Mouse (Mus musculus) liver, embryonic 12.5 days (tissue): ENCODE data around the gene Hpf1. TPM values are rescaled to one million over a fixed set of nuclear protein-coding genes. Genes with fewer than 3 reads are reported as not detected.

Experiments
- ATAC-seq: fragments of 200-750 bp; cut with Nextera tagmentation; 2 replicates; pipeline ENCODE4 v1.8.0; 2017; ENCODE audit warnings: moderate number of reproducible peaks, mild to moderate bottlenecking, moderate library complexity
- H3K27ac ChIP-seq: fragments of 300-500 bp; sonication (generic); 2 replicates; pipeline ENCODE4 v1.5.1; 2016; ENCODE audit warnings: mild to moderate bottlenecking
- H3K27me3 ChIP-seq: fragments of 300-500 bp; sonication (generic); replicated peaks from 2 replicates; pipeline ENCODE4 v1.6.1; 2016; ENCODE audit warnings: mild to moderate bottlenecking, moderate library complexity
- H3K36me3 ChIP-seq: fragments of 300-500 bp; sonication (generic); 2 replicates; pipeline ENCODE4 v1.6.1; 2016; ENCODE audit warnings: mild to moderate bottlenecking, moderate library complexity
- H3K4me1 ChIP-seq: fragments of 300-500 bp; sonication (generic); 2 replicates; pipeline ENCODE4 v1.6.1; 2016
- H3K4me2 ChIP-seq: fragments of 300-500 bp; sonication (generic); 2 replicates; pipeline ENCODE4 v1.6.1; 2016; ENCODE audit warnings: mild to moderate bottlenecking, moderate library complexity
- H3K4me3 ChIP-seq: fragments of 300-500 bp; sonication (generic); 2 replicates; pipeline ENCODE4 v1.5.1; 2016; ENCODE audit warnings: mild to moderate bottlenecking, moderate library complexity
- H3K9ac ChIP-seq: fragments of 300-500 bp; sonication (generic); 2 replicates; pipeline ENCODE4 v1.6.1; 2016; ENCODE audit warnings: mild to moderate bottlenecking, moderate library complexity
- H3K9me3 ChIP-seq: fragments of 300-500 bp; sonication (generic); replicated peaks from 2 replicates; pipeline ENCODE4 v1.6.1; 2016; ENCODE audit warnings: mild to moderate bottlenecking, moderate library complexity
- WGBS: fragments of 180-500 bp; shearing (Covaris S2); methylation state at CpG from one replicate; pipeline ENCODE4 v1.1.7; 2016; ENCODE audit not compliant: insufficient replicate concordance; 5-methylcytosine and 5-hydroxymethylcytosine counted together
- polyA plus RNA-seq: library from polyadenylated mRNA; unstranded; fragments of >200 nt; fragmentation: Nextera tagmentation; extraction: Ambion mirVana; gene quantifications from 2 replicates; pipeline ENCODE4 v1.2.1, GENCODE M21; 2016

The Hpf1 gene
- polyA plus RNA-seq, 1 experiment from 2014 or later: 110 TPM

GRCm38 (mm10) chr8:60868236-60868965, 21.8 kb upstream of the Hpf1 start:
- Histone ChIP-seq H3K9ac (no peak overlapping the region), H3K36me3 (no peaks in the 10 kb centered on the region), H3K27ac (no peak overlapping the region), H3K27me3 (0 out of 2 replicates have a peak, but pooled peaks cover 7% of the 10 kb centered on the region), H3K4me3 (no peak overlapping the region), H3K9me3 (no peaks in the 10 kb centered on the region), H3K4me1 (no peaks in the 10 kb centered on the region), H3K4me2 (no peak overlapping the region)
- no peak for ATAC-seq
- 72% methylated on average over 4 of the region's 4 CpGs for WGBS

- Histone ChIP-seq H3K4me1 (no peaks in the 10 kb centered on the region), H3K27me3 (peaks cover 13% of the 10 kb centered on the region; the same call in 1 of the 2 replicates), H3K4me3 (no peak overlapping the region), H3K9me3 (no peaks in the 10 kb centered on the region), H3K4me2 (no peak overlapping the region), H3K36me3 (no peaks in the 10 kb centered on the region), H3K9ac (no peak overlapping the region), H3K27ac (no peak overlapping the region)
- no peak for ATAC-seq
- WGBS: 81% methylated on average over 2 of the region's 2 CpGs
Measured at GRCm38 (mm10) chr8:60869761-60870160, 20.5 kb upstream of the Hpf1 start.

- 68% methylated on average over 13 of the region's 13 CpGs for WGBS
Measured at GRCm38 (mm10) chr8:60870231-60871193, 19.7 kb upstream of the Hpf1 start.

GRCm38 (mm10) chr8:60878617-60879016, 11.6 kb upstream of the Hpf1 start:
- H3K27ac ChIP-seq: no peak overlapping the region
- H3K9me3 ChIP-seq: no peaks in the 10 kb centered on the region
- no peak for ATAC-seq
- no peak overlapping the region for H3K4me2 ChIP-seq
- H3K36me3 ChIP-seq: no peaks in the 10 kb centered on the region
- H3K4me3 ChIP-seq: no peak overlapping the region
- H3K27me3 ChIP-seq: peaks cover 4% of the 10 kb centered on the region; the same call in 1 of the 2 replicates
- WGBS: 61% methylated on average over 2 of the region's 2 CpGs
- peaks cover 8% of the 10 kb centered on the region for H3K4me1 ChIP-seq
- no peak overlapping the region for H3K9ac ChIP-seq

More at GRCm38 (mm10) chr8:60870231-60871193, 19.7 kb upstream of the Hpf1 start:
- Histone ChIP-seq H3K4me1 (no peaks in the 10 kb centered on the region), H3K36me3 (no peaks in the 10 kb centered on the region), H3K9ac (no peak overlapping the region), H3K4me3 (no peak overlapping the region), H3K9me3 (no peaks in the 10 kb centered on the region), H3K27me3 (peaks cover 13% of the 10 kb centered on the region; the same call in 1 of the 2 replicates), H3K4me2 (no peak overlapping the region), H3K27ac (no peak overlapping the region)
- no peak for ATAC-seq

GRCm38 (mm10) chr8:60883419-60884137, 6.6 kb upstream of the Hpf1 start:
- Histone ChIP-seq H3K4me1 (peaks cover 1% of the 10 kb centered on the region), H3K4me2 (no peak overlapping the region), H3K4me3 (no peak overlapping the region), H3K9ac (no peak overlapping the region), H3K9me3 (no peaks in the 10 kb centered on the region), H3K27me3 (0 out of 2 replicates have a peak, but pooled peaks cover 6% of the 10 kb centered on the region), H3K27ac (no peak overlapping the region), H3K36me3 (no peaks in the 10 kb centered on the region)
- ATAC-seq: no peak
- WGBS: 32% methylated on average over 4 of the region's 4 CpGs

- no peak overlapping the region for H3K4me2 ChIP-seq
- H3K4me3 ChIP-seq: no peak overlapping the region
- 0 out of 2 replicates have a peak, but pooled peaks cover 6% of the 10 kb centered on the region for H3K27me3 ChIP-seq
- no peak for ATAC-seq
- 64% methylated on average over 6 of the region's 6 CpGs for WGBS
- no peaks in the 10 kb centered on the region for H3K9me3 ChIP-seq
- peaks cover 13% of the 10 kb centered on the region for H3K4me1 ChIP-seq
- H3K27ac ChIP-seq: no peak overlapping the region
- no peak overlapping the region for H3K9ac ChIP-seq
- peaks cover under 1% of the 10 kb centered on the region for H3K36me3 ChIP-seq
Measured at GRCm38 (mm10) chr8:60886736-60887135, 3.5 kb upstream of the Hpf1 start.

DNA sequence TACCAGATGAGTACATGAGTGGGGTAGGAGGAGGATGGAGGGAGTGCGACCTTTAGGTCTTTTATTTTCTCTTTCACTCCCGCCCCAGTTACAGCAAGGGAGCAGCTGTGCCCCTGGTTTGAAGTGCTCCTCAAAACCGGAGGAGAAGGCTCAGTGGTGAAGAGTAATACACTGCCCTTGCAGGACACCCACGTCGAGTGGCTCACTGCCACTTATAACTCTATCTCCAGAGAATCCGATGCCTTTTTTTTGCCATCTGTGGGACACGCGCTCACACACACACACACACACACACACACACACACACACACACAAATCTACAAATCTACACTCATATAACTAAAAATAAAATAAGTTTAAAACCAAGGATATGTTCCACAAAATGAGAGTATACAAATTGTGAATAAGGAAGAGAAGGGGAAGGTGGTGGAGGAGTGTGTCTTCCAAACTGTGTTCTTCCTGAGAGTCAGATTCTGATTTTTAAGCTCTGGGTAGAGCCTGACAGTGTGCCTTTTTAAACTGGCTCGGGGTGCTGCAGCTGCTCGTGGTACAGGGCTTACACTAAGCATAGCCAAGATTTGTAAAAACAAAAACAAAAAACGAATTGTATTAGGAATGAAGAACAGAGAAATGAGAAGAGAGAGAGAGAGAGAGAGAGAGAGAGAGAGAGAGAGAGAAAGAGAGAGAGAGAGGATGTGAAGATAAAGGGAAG, 931 bp upstream of the Hpf1 start:
- H3K4me3 ChIP-seq: peak overlapping the region; percentile 78
- peak overlapping the region; percentile 80 for H3K4me2 ChIP-seq
- ATAC-seq: no peak

GRCm38 (mm10) chr8:60890520-60890874, 279 bp downstream of the Hpf1 start:
- Histone ChIP-seq H3K4me2 (peak overlapping the region; percentile 80), H3K27me3 (0 out of 2 replicates have a peak, but pooled peaks cover 6% of the 10 kb centered on the region), H3K4me1 (peaks cover 39% of the 10 kb centered on the region), H3K9ac (peak overlapping the region; percentile 83), H3K4me3 (peak overlapping the region; percentile 78), H3K27ac (peak overlapping the region; percentile 79), H3K36me3 (peaks cover 38% of the 10 kb centered on the region), H3K9me3 (no peaks in the 10 kb centered on the region)
- no peak for ATAC-seq
- 1% methylated on average over 23 of the region's 23 CpGs for WGBS

More for the DNA sequence above, 931 bp upstream of the Hpf1 start:
- no peak overlapping the region for H3K27ac ChIP-seq
- no peaks in the 10 kb centered on the region for H3K9me3 ChIP-seq
- peaks cover 26% of the 10 kb centered on the region for H3K36me3 ChIP-seq
- 0 out of 2 replicates have a peak, but pooled peaks cover 6% of the 10 kb centered on the region for H3K27me3 ChIP-seq
- WGBS: 72% methylated on average over 11 of the region's 11 CpGs
- peak overlapping the region; percentile 14; the same call in 1 of the 2 replicates for H3K9ac ChIP-seq
- peaks cover 33% of the 10 kb centered on the region for H3K4me1 ChIP-seq

- H3K4me3 ChIP-seq: peak overlapping the region; percentile 78
- peak overlapping the region; percentile 80 for H3K4me2 ChIP-seq
- H3K9ac ChIP-seq: no peak overlapping the region
- WGBS: 79% methylated on average over 4 of the region's 4 CpGs
- H3K36me3 ChIP-seq: peaks cover 48% of the 10 kb centered on the region
- 0 out of 2 replicates have a peak, but pooled peaks cover 6% of the 10 kb centered on the region for H3K27me3 ChIP-seq
- H3K9me3 ChIP-seq: no peaks in the 10 kb centered on the region
- peaks cover 46% of the 10 kb centered on the region for H3K4me1 ChIP-seq
- ATAC-seq: no peak
- no peak overlapping the region for H3K27ac ChIP-seq
Measured at GRCm38 (mm10) chr8:60891757-60892156, 1.5 kb downstream of the Hpf1 start.

GRCm38 (mm10) chr8:60895878-60896277, 5.7 kb downstream of the Hpf1 start:
- Histone ChIP-seq H3K4me2 (peak overlapping the region; percentile 12; the same call in 1 of the 2 replicates), H3K27me3 (no peaks in the 10 kb centered on the region), H3K9me3 (no peaks in the 10 kb centered on the region), H3K36me3 (peaks cover 85% of the 10 kb centered on the region), H3K4me1 (peaks cover 41% of the 10 kb centered on the region), H3K9ac (no peak overlapping the region), H3K4me3 (no peak overlapping the region), H3K27ac (peak overlapping the region; percentile 37; the same call in 1 of the 2 replicates)
- peak; percentile 82 for ATAC-seq
- WGBS: 49% methylated on average over 6 of the region's 6 CpGs

DNA sequence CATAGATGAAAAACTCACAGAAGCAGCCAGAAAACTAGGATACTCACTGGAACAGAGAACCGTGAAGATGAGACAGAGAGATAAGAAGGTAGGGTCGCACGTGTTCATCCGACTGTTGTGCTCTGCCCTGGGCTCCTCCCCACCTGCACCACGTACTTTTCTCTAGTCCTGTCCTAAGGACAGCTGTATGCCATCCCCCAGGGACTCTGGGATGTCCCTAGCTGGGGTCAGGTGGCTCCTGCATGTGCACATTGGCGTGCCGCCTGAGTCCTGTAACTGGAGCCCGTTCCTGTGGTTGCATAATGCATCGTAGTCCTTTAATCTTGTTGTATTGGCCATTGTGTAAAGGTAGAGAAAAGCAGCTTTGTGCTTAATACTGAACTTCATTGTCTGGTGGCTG, 9.9 kb downstream of the Hpf1 start:
- no peak overlapping the region for H3K27ac ChIP-seq
- WGBS: 79% methylated on average over 9 of the region's 9 CpGs
- H3K9ac ChIP-seq: no peak overlapping the region
- no peak overlapping the region for H3K4me3 ChIP-seq
- H3K27me3 ChIP-seq: no peaks in the 10 kb centered on the region
- H3K9me3 ChIP-seq: no peaks in the 10 kb centered on the region
- no peak for ATAC-seq
- peaks cover 11% of the 10 kb centered on the region for H3K4me1 ChIP-seq
- H3K36me3 ChIP-seq: peaks cover 88% of the 10 kb centered on the region
- H3K4me2 ChIP-seq: no peak overlapping the region
